Mouse (Mus musculus) G1E (cell line): Measurements from ENCODE around the gene Fhad1.

ENCODE experiments used
- CTCF ChIP-seq: IDR thresholded peaks from 2 replicates; pipeline ENCODE4 v1.5.1; 2012; ENCODE audit warnings: low read depth, low read length, inconsistent platforms, mixed read lengths
- GATA1 ChIP-seq: IDR thresholded peaks from 2 replicates; pipeline ENCODE4 v1.6.1; 2012; ENCODE audit warnings: borderline replicate concordance, low read length, inconsistent platforms, mixed read lengths
- TAL1 ChIP-seq: conservative IDR thresholded peaks from 2 replicates; pipeline ENCODE4 v1.6.1; 2012; ENCODE audit warnings: low read depth, low read length, inconsistent platforms, mixed read lengths

- TF ChIP-seq GATA1 (no peak), CTCF (no peak), TAL1 (no peak)
Observed at GRCm38 (mm10) chr4:141953291-141953690, 61.6 kb downstream of the Fhad1 start.
